Mouse (Mus musculus): ENCODE results near the gene Olfr98. TPM values are rescaled to one million over a fixed set of nuclear protein-coding genes. Genes with fewer than 3 reads are reported as not detected.

Gene Olfr98
- polyA plus RNA-seq, 1 experiment from 2014 or later: not detected

DNA sequence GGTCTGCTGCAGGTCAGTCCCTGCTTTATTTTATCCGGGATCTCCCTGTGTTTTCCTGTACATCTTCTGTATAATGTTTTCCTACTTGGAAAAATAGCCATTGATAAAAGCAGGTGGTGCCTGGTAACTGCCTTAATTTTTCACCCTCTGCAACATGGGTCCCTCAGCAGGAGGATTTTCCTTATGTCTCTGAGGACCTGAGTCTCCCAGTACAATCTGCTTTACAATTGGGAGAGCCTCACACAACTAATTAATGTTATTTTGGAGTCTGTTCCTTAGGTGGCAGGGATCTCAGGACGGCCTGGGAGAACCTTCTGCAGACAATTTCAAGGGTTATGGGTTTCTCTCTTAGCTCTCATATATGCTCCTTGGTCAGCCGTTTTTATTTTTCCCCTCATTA lies 50.5 kb downstream of the Olfr98 start, which contains the start of gene Olfr95:
Olfr95 (minus strand) TSS at position 101 of the 400 bp plus-strand sequence.
- no peaks in the 10 kb centered on the region for H3K36me3 ChIP-seq (ENCODE audit: control insufficient read depth, insufficient read depth, low read length)
- H3K27ac ChIP-seq (ENCODE audit: low read depth, low read length): no peak within 1 kb of the TSS
- H3K27me3 ChIP-seq (ENCODE audit: control insufficient read depth, insufficient read depth, low read length): peaks cover 15% of the 10 kb centered on the region; the same call in 1 of the 2 replicates
- no peak within 1 kb of the TSS for H3K4me3 ChIP-seq (ENCODE audit: low read length)
- ATAC-seq (ENCODE audit: low FRiP score, low TSS enrichment): no peak
- no peaks in the 10 kb centered on the region for H3K4me1 ChIP-seq (ENCODE audit: control insufficient read depth, insufficient read depth, low read length)
- no peak within 1 kb of the TSS for H3K9ac ChIP-seq (ENCODE audit: low read depth, low read length)
- H3K4me2 ChIP-seq (replicated peaks; ENCODE audit: low read depth, low read length): no peak within 1 kb of the TSS
- 0 out of 2 replicates have a peak, but pooled peaks cover 2% of the 10 kb centered on the region for H3K9me3 ChIP-seq (ENCODE audit: control insufficient read depth, low read length)
- 73% methylated on average over 3 of the region's 3 CpGs for WGBS

Other genes starting within 250 kb of the Olfr98 start
- gene Mog, start 240.4 kb downstream of the Olfr98 start, polyA plus RNA-seq (2014; fragmentation: Nextera tagmentation; extraction: Ambion mirVana): 0.12 and 0.14 TPM in 2 replicates
- gene Gabbr1, start 217.8 kb downstream of the Olfr98 start, polyA plus RNA-seq (2014; fragmentation: Nextera tagmentation; extraction: Ambion mirVana): 8.1 and 11.6 TPM in 2 replicates
- not detected in 2 replicates for gene Olfr90, start 175.2 kb downstream of the Olfr98 start, polyA plus RNA-seq (2014; fragmentation: Nextera tagmentation; extraction: Ambion mirVana)
- gene Olfr91, start 165.5 kb downstream of the Olfr98 start, polyA plus RNA-seq (2014; fragmentation: Nextera tagmentation; extraction: Ambion mirVana): not detected in 2 replicates
- not detected in 2 replicates for gene Olfr92, start 143.7 kb downstream of the Olfr98 start, polyA plus RNA-seq (2014; fragmentation: Nextera tagmentation; extraction: Ambion mirVana)
- gene Olfr93, start 102.3 kb downstream of the Olfr98 start, polyA plus RNA-seq (2014; fragmentation: Nextera tagmentation; extraction: Ambion mirVana): not detected in 2 replicates
- not detected in 2 replicates for gene Ubd, start 69.9 kb downstream of the Olfr98 start, polyA plus RNA-seq (2014; fragmentation: Nextera tagmentation; extraction: Ambion mirVana)
- not detected in 2 replicates for gene Olfr94, start 62.8 kb downstream of the Olfr98 start, polyA plus RNA-seq (2014; fragmentation: Nextera tagmentation; extraction: Ambion mirVana)
- gene Olfr95, start 50.6 kb downstream of the Olfr98 start, polyA plus RNA-seq (2014; fragmentation: Nextera tagmentation; extraction: Ambion mirVana): not detected in 2 replicates
- gene Olfr96, start 43.6 kb downstream of the Olfr98 start, polyA plus RNA-seq (2014; fragmentation: Nextera tagmentation; extraction: Ambion mirVana): not detected in 2 replicates
- not detected in 2 replicates for gene Olfr97, start 26.4 kb downstream of the Olfr98 start, polyA plus RNA-seq (2014; fragmentation: Nextera tagmentation; extraction: Ambion mirVana)
- gene H2-M3, start 6.5 kb upstream of the Olfr98 start, polyA plus RNA-seq (2014; fragmentation: Nextera tagmentation; extraction: Ambion mirVana): 1.1 and 1.3 TPM in 2 replicates
- gene Olfr99, start 19.7 kb upstream of the Olfr98 start, polyA plus RNA-seq (2014; fragmentation: Nextera tagmentation; extraction: Ambion mirVana): not detected in 2 replicates
- not detected in 2 replicates for gene Olfr101, start 40.6 kb upstream of the Olfr98 start, polyA plus RNA-seq (2014; fragmentation: Nextera tagmentation; extraction: Ambion mirVana)
- gene Olfr102, start 53.3 kb upstream of the Olfr98 start, polyA plus RNA-seq (2014; fragmentation: Nextera tagmentation; extraction: Ambion mirVana): not detected in 2 replicates
- not detected in 2 replicates for gene Olfr103, start 75.9 kb upstream of the Olfr98 start, polyA plus RNA-seq (2014; fragmentation: Nextera tagmentation; extraction: Ambion mirVana)
- gene Olfr104-ps, start 95.8 kb upstream of the Olfr98 start, polyA plus RNA-seq (2014; fragmentation: Nextera tagmentation; extraction: Ambion mirVana): not detected in 2 replicates
- gene Olfr105-ps, start 115.3 kb upstream of the Olfr98 start, polyA plus RNA-seq (2014; fragmentation: Nextera tagmentation; extraction: Ambion mirVana): not detected in 2 replicates
- gene Olfr106-ps, start 126.6 kb upstream of the Olfr98 start, polyA plus RNA-seq (2014; fragmentation: Nextera tagmentation; extraction: Ambion mirVana): not detected in 2 replicates
- gene Olfr107, start 135.5 kb upstream of the Olfr98 start, polyA plus RNA-seq (2014; fragmentation: Nextera tagmentation; extraction: Ambion mirVana): not detected in 2 replicates
- not detected in 2 replicates for gene Olfr108, start 181.7 kb upstream of the Olfr98 start, polyA plus RNA-seq (2014; fragmentation: Nextera tagmentation; extraction: Ambion mirVana)
- not detected in 2 replicates for gene Olfr109, start 195.2 kb upstream of the Olfr98 start, polyA plus RNA-seq (2014; fragmentation: Nextera tagmentation; extraction: Ambion mirVana)
- gene H2-M2, start 219.8 kb upstream of the Olfr98 start, polyA plus RNA-seq (2014; fragmentation: Nextera tagmentation; extraction: Ambion mirVana): not detected in 2 replicates
- gene Olfr110, start 228.7 kb upstream of the Olfr98 start, polyA plus RNA-seq (2014; fragmentation: Nextera tagmentation; extraction: Ambion mirVana): not detected in 2 replicates
- not detected in 2 replicates for gene Olfr111, start 244.3 kb upstream of the Olfr98 start, polyA plus RNA-seq (2014; fragmentation: Nextera tagmentation; extraction: Ambion mirVana)